Mouse (Mus musculus) brain, embryonic 14.5 days (tissue): ENCODE data around the gene 1700001J03Rik. TPM values are rescaled to one million over a fixed set of nuclear protein-coding genes. Genes with fewer than 3 reads are reported as not detected.
A peak's percentile ranks its signal among the peaks of the same experiment; 100 is the strongest.
"Not testable (repeated sequence)": the region's sequence is repeated elsewhere in the genome, so short reads cannot be mapped to it uniquely, and the experiment has no call there.

Experiments used
- DNase-seq: peaks from one replicate; pipeline ENCODE4 v3.0.0-alpha.2; 2011; ENCODE audit warnings: low read depth
- CTCF ChIP-seq: fragments of 200-500 bp; IDR thresholded peaks from 2 replicates; pipeline ENCODE4 v1.5.1; 2012; ENCODE audit warnings: inconsistent platforms, mild to moderate bottlenecking, moderate library complexity, borderline replicate concordance; ENCODE audit not compliant: insufficient read depth, insufficient read length; ENCODE audit errors: extremely low read depth
- POLR2A ChIP-seq: fragments of 200-500 bp; IDR thresholded peaks from 2 replicates; pipeline ENCODE4 v1.6.1; 2012; ENCODE audit warnings: mild to moderate bottlenecking, inconsistent platforms, borderline replicate concordance; ENCODE audit not compliant: poor library complexity, insufficient read depth, insufficient read length, severe bottlenecking; ENCODE audit errors: extremely low read depth
- polyA plus RNA-seq: library from polyadenylated mRNA; depleted of rRNA; stranded (reverse); fragments of >200 nt; gene quantifications from 2 replicates; pipeline ENCODE4 v1.2.3, GENCODE M21; 2012; rRNA removed

1700001J03Rik gene
- polyA plus RNA-seq = 0.37 and 0.59 TPM in 2 replicates

DNA sequence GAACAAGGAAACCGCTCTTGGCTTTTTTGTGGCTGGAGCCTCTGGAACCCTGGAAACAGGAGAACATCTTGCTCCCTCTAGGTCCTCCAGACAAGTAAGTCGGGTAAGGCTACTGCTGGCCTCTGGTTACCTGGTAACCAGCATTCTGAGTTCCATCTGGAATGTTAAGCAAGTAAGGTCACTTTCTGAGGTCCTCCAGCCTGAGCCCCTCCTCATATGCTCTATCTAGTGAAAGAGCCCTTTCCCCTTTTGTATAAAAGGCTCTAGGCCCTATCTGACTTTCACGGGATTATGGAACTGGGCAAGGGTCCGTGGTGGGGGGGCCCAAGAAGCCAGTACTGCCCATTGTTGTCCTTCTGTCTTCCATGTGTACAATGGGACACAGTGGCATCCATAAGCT is at the start of gene 1700001J03Rik:
1700001J03Rik (minus strand) TSS at position 101 of the 400 bp plus-strand sequence.
- not testable (repeated sequence) for DNase-seq

- TF ChIP-seq POLR2A (no peak), CTCF (no peak)
- no peak for DNase-seq
Observed at GRCm38 (mm10) chr5:146234336-146234735, 49.2 kb upstream of the 1700001J03Rik start.

DNA sequence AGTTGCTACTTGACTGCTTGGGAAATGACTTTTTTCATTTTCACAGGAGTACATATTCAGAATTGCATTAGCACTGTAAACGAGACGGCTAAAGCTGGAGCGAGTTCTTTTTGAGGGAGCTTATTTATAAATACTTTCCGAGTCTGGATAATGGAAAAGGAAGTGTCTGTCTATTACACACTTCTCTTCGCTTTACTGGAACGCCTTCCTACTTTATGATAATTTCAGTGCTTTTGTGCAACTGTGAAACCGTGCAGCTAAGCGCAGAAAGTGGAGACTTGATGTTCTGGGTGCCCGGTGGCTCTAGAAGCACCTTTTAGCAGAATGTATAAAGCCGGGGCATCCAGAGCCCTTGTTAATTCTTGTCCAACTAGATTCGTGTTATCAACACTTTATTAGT is 47.7 kb upstream of the 1700001J03Rik start:
- TF ChIP-seq POLR2A (no peak), CTCF (no peak)
- DNase-seq = no peak

DNA sequence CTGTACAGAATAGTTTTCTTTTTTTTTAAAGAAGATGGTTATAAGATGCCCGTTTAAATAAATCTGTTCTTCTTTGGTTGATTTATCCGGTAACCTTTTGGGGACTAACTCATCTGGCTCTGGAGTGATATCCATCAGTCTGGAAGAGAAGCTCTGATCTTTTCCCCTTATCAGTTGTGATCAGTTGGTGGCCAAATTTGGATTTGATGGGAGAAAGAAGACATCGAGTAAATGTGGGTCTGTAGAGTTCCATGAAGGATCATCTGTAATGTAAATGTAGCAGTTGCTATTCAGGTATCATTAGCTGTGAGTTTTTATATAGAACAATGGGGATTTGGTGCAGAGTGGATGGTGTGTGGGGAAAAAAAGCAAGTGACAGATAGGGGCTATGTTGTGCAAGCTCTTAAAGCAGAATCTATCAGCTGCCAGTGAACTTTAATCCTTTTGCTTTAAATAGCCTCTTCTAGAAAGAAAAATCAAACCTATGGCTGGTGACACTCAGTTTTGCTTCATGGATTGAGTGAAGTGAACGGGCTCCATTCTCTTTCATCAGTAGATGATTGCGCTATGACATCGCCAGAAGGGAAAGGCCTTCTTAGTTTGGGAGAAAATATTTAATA is 47.1 kb upstream of the 1700001J03Rik start:
- peak; percentile 12 for DNase-seq
- TF ChIP-seq CTCF = no peak
- TF ChIP-seq POLR2A = no peak

GRCm38 (mm10) chr5:146231655-146231996 is 46.5 kb upstream of the 1700001J03Rik start:
- no peak for TF ChIP-seq CTCF
- TF ChIP-seq POLR2A = no peak
- peak; percentile 51 for DNase-seq

DNA sequence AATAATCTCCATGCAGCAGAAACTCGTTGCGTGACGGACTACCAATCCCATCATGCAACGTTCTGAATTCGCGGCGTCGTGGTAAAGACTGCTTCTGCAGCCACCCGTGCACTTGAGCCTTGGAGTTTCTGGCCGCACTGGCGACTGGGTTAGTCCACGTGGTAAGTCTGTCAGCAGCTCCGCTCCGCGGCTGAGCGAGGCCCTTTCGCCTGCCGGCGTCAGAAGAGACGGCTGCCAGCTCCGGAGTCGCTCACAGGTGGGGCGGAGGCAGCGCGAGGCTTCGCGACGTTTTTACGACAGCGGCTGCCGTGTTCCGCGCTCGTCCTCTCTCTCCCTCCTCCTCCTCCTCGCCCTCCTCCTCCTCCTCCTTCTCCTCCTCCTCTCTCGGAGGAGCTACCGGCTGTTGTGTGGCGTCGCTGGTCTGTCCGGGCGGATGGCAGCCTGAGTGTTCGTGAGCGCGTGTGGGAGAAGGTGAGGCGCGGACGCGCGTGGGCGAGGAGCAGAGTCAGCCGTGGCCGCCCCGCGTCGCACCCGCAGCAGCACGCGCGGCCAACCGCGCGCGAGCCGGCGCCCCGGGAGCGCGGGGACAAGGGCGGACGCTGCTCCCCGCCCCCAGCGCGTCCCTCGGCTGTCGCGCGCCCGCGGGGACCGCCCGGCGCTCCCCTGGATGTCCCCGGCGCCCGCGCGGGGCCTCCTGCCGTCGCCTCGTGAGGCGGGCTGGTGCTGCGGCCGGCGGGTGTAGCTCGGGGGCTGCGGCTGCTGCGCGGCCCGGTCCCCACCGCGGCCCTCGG is 46.0 kb upstream of the 1700001J03Rik start, which contains the start of gene Cdk8:
Cdk8 (plus strand) TSS at position 367 of the 791 bp plus-strand sequence.
- peak; percentile 99 for DNase-seq
- TF ChIP-seq CTCF = no peak
- TF ChIP-seq POLR2A = peak; percentile 53; the same call in 1 of the 2 replicates

GRCm38 (mm10) chr5:146229869-146230650 is 45.0 kb upstream of the 1700001J03Rik start:
- TF ChIP-seq CTCF = no peak
- TF ChIP-seq POLR2A = no peak
- DNase-seq = no peak

GRCm38 (mm10) chr5:146227496-146227895 is 42.4 kb upstream of the 1700001J03Rik start:
- DNase-seq = no peak
- TF ChIP-seq CTCF (no peak), POLR2A (no peak)

- TF ChIP-seq POLR2A (no peak), CTCF (no peak)
- DNase-seq = peak; percentile 1
Observed at GRCm38 (mm10) chr5:146223786-146224185, 38.7 kb upstream of the 1700001J03Rik start.

GRCm38 (mm10) chr5:146221722-146222121 is 36.6 kb upstream of the 1700001J03Rik start:
- TF ChIP-seq CTCF (no peak), POLR2A (no peak)
- DNase-seq = no peak

DNA sequence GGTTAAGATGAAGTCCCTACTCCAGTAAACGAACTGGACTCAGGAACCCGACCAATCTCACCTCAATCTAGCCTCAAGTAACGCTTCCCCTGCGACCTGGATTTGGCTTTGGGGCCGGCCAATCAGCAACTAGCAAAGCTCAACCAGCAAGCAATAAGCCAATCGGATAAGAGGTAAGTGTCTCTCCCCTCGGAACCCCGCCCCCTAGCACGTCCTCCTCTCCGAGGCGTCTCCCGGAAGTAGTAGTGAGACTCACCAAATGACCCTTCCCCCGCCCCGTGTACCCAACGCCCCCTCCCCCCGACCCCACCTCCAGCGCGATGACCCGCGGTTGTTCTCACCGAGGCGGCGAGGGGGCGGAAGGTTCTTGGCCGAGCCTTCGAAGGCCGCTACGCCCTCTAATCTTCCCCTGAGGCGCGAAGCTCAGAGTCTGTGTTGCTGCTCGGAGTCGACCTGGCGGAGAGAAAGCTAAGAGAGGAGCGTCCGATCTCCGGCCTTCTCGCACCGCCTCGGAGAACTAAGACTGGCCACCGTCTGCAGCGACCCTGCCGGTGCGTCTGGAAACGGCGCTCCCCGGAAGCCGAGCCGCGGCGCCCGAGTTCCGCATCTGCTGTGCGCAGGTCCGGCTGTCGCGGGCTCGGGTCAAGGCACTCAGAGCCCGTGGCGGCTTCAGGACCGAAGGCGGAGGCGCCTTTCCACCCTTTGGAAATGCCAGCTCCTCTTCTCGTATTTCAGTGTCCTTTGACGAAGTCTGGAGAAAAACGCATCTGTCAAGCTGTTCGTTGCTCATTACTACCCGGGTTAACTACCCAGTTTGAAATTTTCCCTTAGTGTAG is 36.0 kb upstream of the 1700001J03Rik start, which contains the start of gene Rnf6:
Rnf6 (minus strand) TSS at position 677 of the 836 bp plus-strand sequence.
- DNase-seq = peak; percentile 98

GRCm38 (mm10) chr5:146220501-146220878 is 35.4 kb upstream of the 1700001J03Rik start:
- TF ChIP-seq POLR2A (no peak), CTCF (no peak)
- DNase-seq = no peak

More for the DNA sequence above, 36.0 kb upstream of the 1700001J03Rik start, which contains the start of gene Rnf6:
- TF ChIP-seq CTCF = no peak
- TF ChIP-seq POLR2A = peak; percentile 56; the same call in 1 of the 2 replicates
